Comparison of ENCODE assay signal across 8 mouse cellular contexts in the genomic region with DNA sequence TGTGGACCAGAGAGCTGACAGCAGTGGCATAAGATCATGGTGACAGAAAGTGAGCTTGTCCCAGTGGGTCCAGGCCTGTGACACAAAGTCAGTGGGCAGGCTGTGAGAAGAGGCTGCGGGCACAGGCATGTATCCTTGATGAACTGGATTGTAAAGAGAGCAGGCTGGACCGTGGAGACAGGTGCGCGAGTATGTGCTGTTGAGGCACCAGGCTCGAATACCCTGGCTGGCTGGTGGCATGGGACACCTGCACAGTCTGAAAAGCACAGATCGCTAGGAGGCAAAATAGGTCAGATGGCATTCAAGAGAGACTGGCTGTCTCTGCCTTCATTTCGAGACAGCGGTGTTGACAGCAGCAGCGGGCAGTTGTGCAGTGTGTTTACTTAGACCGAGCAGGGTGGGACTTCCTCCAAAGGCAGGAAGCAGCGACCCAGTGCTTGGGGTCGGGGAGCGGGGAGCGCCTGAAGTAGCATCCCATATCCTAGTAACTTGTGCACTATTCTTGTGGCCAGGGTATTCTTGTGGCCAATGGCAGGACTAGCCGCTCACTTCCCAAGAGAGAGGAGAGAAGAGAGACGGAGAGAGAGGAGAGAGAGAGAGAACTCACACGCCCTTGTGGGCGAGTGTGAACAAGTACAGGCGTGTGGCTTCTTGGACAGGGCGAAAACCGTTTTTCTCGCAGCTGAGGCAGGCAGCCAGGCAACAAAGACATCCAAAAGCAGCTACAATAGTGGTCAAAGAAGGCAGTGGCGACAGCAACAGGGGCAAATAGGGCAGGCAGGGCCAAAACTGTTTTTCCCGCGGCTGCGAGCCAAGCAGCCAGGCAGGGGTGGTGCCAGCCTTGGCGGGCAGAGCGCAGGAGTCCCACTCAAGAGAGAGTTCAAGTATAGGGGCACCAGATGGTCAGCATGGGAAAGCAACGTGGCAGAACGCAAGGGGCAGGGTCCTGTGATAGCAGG. TPM values are rescaled to one million over a fixed set of nuclear protein-coding genes. Genes with fewer than 3 reads are reported as not detected.
DNase-seq lines count a peak whose midpoint lies in the region; ATAC-seq and TF ChIP-seq lines count a peak whose summit lies in the region.

No protein-coding gene starts in this region.

- H3K4me2 ChIP-seq in hindbrain, postnatal 0 days (ENCODE audit: low read depth, low read length), result peak overlapping the region; percentile 90

- H3K9ac ChIP-seq in hindbrain, postnatal 0 days (replicated peaks; ENCODE audit: low read length), result peak overlapping the region; percentile 44

- H3K27ac ChIP-seq in hindbrain, postnatal 0 days, result 0 out of 2 replicates have a peak overlapping the region, but pooled peaks have one; percentile 15

- no peaks in the 10 kb centered on the region for H3K4me1 ChIP-seq in hindbrain, postnatal 0 days (ENCODE audit: insufficient read depth, low read length)

- whole genome bisulfite sequencing in hindbrain, postnatal 0 days, result 7% methylated on average over 30 of the region's 30 CpGs

- DNase-seq in T-cell, adult 2 months (ENCODE audit: low spot score), result peak; percentile 48
- DNase-seq in cerebellum, postnatal 10 days, result peak; percentile 83 to 94
- DNase-seq in frontal cortex, postnatal 36 days (ENCODE audit: low spot score in 2 of 2), result peak; percentile 19 to 24
- peak; percentile 54 for DNase-seq in hindbrain, postnatal 0 days (ENCODE audit: low spot score)
- peak; percentile 12 to 24 for DNase-seq in left cerebral cortex, postnatal 25 days (ENCODE audit: low spot score in 2 of 2)
- peak; percentile 40 for DNase-seq in right cerebral cortex, postnatal 4 days
- no peak for DNase-seq in MN1 (ENCODE audit: low spot score)

- no peaks in the 10 kb centered on the region for H3K27me3 ChIP-seq in hindbrain, postnatal 0 days (ENCODE audit: insufficient read depth, low read length)

- peak; percentile 84 for ATAC-seq in hindbrain, postnatal 0 days
- peak; percentile 88 for ATAC-seq in megakaryocyte, adult 5-6 weeks (ENCODE audit: poor library complexity, severe bottlenecking)

- intact Hi-C loops in left cerebral cortex, postnatal 25 days (cut with DNase I), result no loop called here

- H3K36me3 ChIP-seq in hindbrain, postnatal 0 days (ENCODE audit: insufficient read depth, low read length), result no peaks in the 10 kb centered on the region

- H3K9me3 ChIP-seq in hindbrain, postnatal 0 days (ENCODE audit: low read length), result no peaks in the 10 kb centered on the region

- H3K4me3 ChIP-seq in hindbrain, postnatal 0 days (ENCODE audit: low read length), result peak overlapping the region; percentile 42

- no peak for TF ChIP-seq CTCF in hindbrain, postnatal 0 days (IDR thresholded peaks at IDR 0.05; ENCODE audit: low read depth)

RNA-seq across cellular contexts. Expression of a gene that starts 14.4 kb away (rescaled TPM):
- total RNA-seq in hindbrain, postnatal 0 days (2014; rRNA removed), result not detected in 2 replicates
- polyA plus RNA-seq in hindbrain, postnatal 0 days (2015; fragmentation: Nextera tagmentation; extraction: Ambion mirVana), result 0.50 and 0.54 TPM in 2 replicates
- 1 to 10 TPM in 1 of 2 experiments, under 1 TPM in 1; 0.87 to 1.4 TPM for total RNA-seq in left cerebral cortex, postnatal 25 days (2021)
- total RNA-seq in megakaryocyte, adult 5-6 weeks (2015), result 0.91 and 1.1 TPM in 2 replicates
- total RNA-seq in megakaryocyte, adult 5-6 weeks (2017), result 1.3 and 1.8 TPM in 2 replicates

RNA-seq across cellular contexts. Expression of a gene that starts 18.6 kb away (rescaled TPM):
- 18.9 and 23.3 TPM in 2 replicates for total RNA-seq in hindbrain, postnatal 0 days (2014; rRNA removed)
- 15.1 and 15.8 TPM in 2 replicates for polyA plus RNA-seq in hindbrain, postnatal 0 days (2015; fragmentation: Nextera tagmentation; extraction: Ambion mirVana)
- total RNA-seq in left cerebral cortex, postnatal 25 days (2021), result 10 to 100 TPM; 13.8 to 14.3 TPM
- total RNA-seq in megakaryocyte, adult 5-6 weeks (2015), result 19.4 and 23.1 TPM in 2 replicates
- total RNA-seq in megakaryocyte, adult 5-6 weeks (2017), result 34.6 and 37.6 TPM in 2 replicates

RNA-seq across cellular contexts. Expression of a gene that starts 18.6 kb away (rescaled TPM):
- total RNA-seq in hindbrain, postnatal 0 days (2014; rRNA removed), result 6.3 and 6.5 TPM in 2 replicates
- 4.5 and 5.4 TPM in 2 replicates for polyA plus RNA-seq in hindbrain, postnatal 0 days (2015; fragmentation: Nextera tagmentation; extraction: Ambion mirVana)
- total RNA-seq in left cerebral cortex, postnatal 25 days (2021), result 1 to 10 TPM; 5.2 to 5.5 TPM
- 2.1 and 3.4 TPM in 2 replicates for total RNA-seq in megakaryocyte, adult 5-6 weeks (2015)
- 2.6 and 4.5 TPM in 2 replicates for total RNA-seq in megakaryocyte, adult 5-6 weeks (2017)
